Mouse (Mus musculus) neural tube, embryonic 14.5 days (tissue): Measurements from ENCODE around the gene Nlrx1. TPM values are rescaled to one million over a fixed set of nuclear protein-coding genes. Genes with fewer than 3 reads are reported as not detected.

Source experiments
- ATAC-seq: fragments of 200-750 bp; cut with Nextera tagmentation; 2 replicates; pipeline ENCODE4 v1.8.0; 2017; ENCODE audit warnings: low read depth, mild to moderate bottlenecking, moderate TSS enrichment, moderate library complexity
- H3K27ac ChIP-seq: fragments of 300-500 bp; sonication (generic); 2 replicates; pipeline ENCODE4 v1.5.1; 2014; ENCODE audit warnings: low read depth, mild to moderate bottlenecking, control low read depth, low read length, moderate library complexity, mixed read lengths
- H3K27me3 ChIP-seq: fragments of 300-500 bp; sonication (generic); 2 replicates; pipeline ENCODE4 v1.6.1; 2014; ENCODE audit warnings: low read length; ENCODE audit not compliant: control insufficient read depth, insufficient read depth
- H3K36me3 ChIP-seq: fragments of 300-500 bp; sonication (generic); 2 replicates; pipeline ENCODE4 v1.6.1; 2014; ENCODE audit warnings: low read length, mixed read lengths; ENCODE audit not compliant: control insufficient read depth, insufficient read depth
- H3K4me1 ChIP-seq: fragments of 300-500 bp; sonication (generic); 2 replicates; pipeline ENCODE4 v1.6.1; 2014; ENCODE audit warnings: low read length; ENCODE audit not compliant: control insufficient read depth, insufficient read depth
- H3K4me2 ChIP-seq: fragments of 300-500 bp; sonication (generic); 2 replicates; pipeline ENCODE4 v1.6.1; 2014; ENCODE audit warnings: mild to moderate bottlenecking, low read depth, low read length, control low read depth
- H3K4me3 ChIP-seq: fragments of 300-500 bp; sonication (generic); 2 replicates; pipeline ENCODE4 v1.5.1; 2014; ENCODE audit warnings: low read depth, low read length, control low read depth, mixed read lengths
- H3K9ac ChIP-seq: fragments of 300-500 bp; sonication (generic); replicated peaks from 2 replicates; pipeline ENCODE4 v1.6.1; 2014; ENCODE audit warnings: low read depth, mild to moderate bottlenecking, control low read depth, low read length, mixed read lengths
- H3K9me3 ChIP-seq: fragments of 300-500 bp; sonication (generic); 2 replicates; pipeline ENCODE4 v1.6.1; 2016; ENCODE audit warnings: low read length; ENCODE audit not compliant: control insufficient read depth
- WGBS: fragments of 180-500 bp; shearing (Covaris S2); extraction: QIAGEN DNeasy Blood & Tissue Kit; methylation state at CpG from one replicate; pipeline ENCODE4 v1.1.7; 2014; 5-methylcytosine and 5-hydroxymethylcytosine counted together
- polyA plus RNA-seq: library from polyadenylated mRNA; unstranded; fragments of >200 nt; fragmentation: Nextera tagmentation; extraction: Ambion mirVana; gene quantifications from 2 replicates; pipeline ENCODE4 v1.2.1, GENCODE M21; 2014

Nlrx1 gene
- polyA plus RNA-seq, 1 experiment from 2014 or later, result 3.7 TPM

DNA sequence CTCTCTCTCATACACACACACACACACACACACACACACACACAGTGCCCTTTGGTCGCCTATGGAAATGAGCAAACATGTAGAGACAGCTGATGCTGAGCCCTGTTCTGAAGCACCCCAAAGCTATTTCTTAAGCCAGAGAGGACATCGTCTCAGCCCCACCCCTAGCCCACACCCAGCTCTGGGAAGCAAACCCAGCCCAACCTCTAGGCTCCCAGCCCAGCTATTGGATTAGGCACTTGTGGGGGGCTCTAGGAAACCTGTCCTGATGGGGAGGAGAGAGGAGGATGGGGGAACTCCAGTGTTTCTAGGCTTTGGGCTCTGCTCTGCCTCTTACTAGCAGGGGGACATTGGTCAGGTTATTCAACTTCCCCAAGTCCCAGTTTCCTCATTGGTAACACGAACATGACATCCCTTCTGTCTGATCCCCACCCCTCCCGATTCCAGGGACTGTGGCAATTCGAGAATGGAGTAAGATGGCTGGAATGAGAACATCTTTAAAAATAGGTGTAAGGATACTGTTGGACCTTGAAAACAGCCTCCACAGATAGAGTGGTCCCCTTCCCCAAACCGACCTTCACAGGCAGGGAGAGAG lies 18.0 kb upstream of the Nlrx1 start:
- H3K27ac ChIP-seq, result no peak overlapping the region
- peak overlapping the region; percentile 95 for H3K4me2 ChIP-seq
- H3K9me3 ChIP-seq, result no peaks in the 10 kb centered on the region
- H3K27me3 ChIP-seq, result no peaks in the 10 kb centered on the region
- peaks cover 19% of the 10 kb centered on the region for H3K4me1 ChIP-seq
- no peak overlapping the region; the same call in 1 of the 2 replicates for H3K9ac ChIP-seq
- no peak for ATAC-seq
- WGBS, result 19% methylated on average over 6 of the region's 6 CpGs
- H3K36me3 ChIP-seq, result peaks cover 8% of the 10 kb centered on the region; the same call in 1 of the 2 replicates
- H3K4me3 ChIP-seq, result peak overlapping the region; percentile 22

DNA sequence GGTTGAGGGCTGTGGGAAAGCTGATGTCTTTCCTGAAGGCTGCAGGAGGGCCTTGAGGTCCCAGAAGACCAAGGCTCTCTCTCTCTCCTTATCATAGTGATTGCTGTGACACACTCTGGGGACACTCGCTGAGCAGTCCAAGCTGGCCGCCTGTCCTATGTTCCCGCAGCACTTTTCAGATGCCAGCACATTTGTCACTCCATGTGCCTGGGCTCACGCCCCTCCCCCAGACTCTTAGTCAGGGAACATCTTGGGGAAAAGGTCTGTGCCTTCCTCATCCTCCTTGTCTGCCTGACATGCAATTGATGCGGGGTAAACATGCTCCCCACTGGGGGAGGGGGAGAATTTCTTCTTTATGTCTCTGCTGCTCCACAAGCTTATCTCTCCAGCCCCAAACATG lies 14.8 kb upstream of the Nlrx1 start:
- WGBS, result 62% methylated on average over 5 of the region's 5 CpGs
- Histone ChIP-seq H3K4me3 (no peak overlapping the region), H3K27me3 (no peaks in the 10 kb centered on the region), H3K9ac (no peak overlapping the region), H3K4me2 (no peak overlapping the region), H3K4me1 (peaks cover 7% of the 10 kb centered on the region), H3K9me3 (no peaks in the 10 kb centered on the region), H3K36me3 (peaks cover 17% of the 10 kb centered on the region), H3K27ac (no peak overlapping the region)
- ATAC-seq, result no peak

DNA sequence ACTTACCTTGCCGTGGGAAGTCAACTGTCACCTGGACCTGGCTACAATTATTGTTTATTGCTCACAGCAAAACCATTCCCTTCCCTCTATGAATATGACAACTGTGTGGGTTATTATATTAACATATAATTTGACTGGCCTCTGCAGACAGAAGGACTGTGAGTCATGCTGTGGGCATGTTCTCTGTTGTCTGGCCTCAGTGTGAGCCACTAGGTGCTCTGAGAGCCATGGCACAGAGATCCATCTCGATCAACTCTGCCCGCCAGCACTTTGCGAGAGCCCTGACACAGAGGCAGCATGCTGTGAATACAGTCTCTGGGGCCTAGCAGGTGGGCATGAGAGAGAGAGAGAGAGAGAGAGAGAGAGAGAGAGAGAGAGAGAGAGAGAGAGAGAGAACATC lies 1.6 kb upstream of the Nlrx1 start:
- ATAC-seq, result no peak
- Histone ChIP-seq H3K4me3 (no peak overlapping the region), H3K9ac (no peak overlapping the region), H3K36me3 (0 out of 2 replicates have a peak, but pooled peaks cover 6% of the 10 kb centered on the region), H3K9me3 (no peaks in the 10 kb centered on the region), H3K4me1 (peaks cover 4% of the 10 kb centered on the region; the same call in 1 of the 2 replicates), H3K4me2 (no peak overlapping the region), H3K27me3 (no peaks in the 10 kb centered on the region), H3K27ac (no peak overlapping the region)
- 86% methylated on average over 4 of the region's 4 CpGs for WGBS

DNA sequence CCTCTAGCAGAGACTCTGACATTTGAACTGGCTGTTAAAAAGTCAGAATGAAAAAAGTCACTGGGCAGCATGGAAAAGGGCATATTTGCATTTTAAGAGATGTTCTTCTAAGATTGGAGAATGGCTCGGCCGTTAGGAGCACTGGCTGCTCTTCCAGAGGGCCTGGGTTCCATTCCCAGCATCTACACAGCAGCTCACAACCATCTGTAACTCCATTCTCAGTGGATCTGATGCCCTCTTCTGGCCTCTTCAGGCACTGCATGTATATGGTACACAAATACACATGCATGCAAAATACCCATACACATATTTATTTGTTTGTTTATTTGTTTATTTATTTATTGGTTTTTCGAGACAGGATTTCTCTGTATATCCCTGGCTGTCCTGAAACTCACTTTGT lies 678 bp upstream of the Nlrx1 start:
- H3K4me1 ChIP-seq, result peaks cover 4% of the 10 kb centered on the region; the same call in 1 of the 2 replicates
- no peaks in the 10 kb centered on the region for H3K27me3 ChIP-seq
- no peak overlapping the region for H3K4me2 ChIP-seq
- H3K9me3 ChIP-seq, result no peaks in the 10 kb centered on the region
- no peak overlapping the region for H3K27ac ChIP-seq
- no peak for ATAC-seq
- WGBS, result 86% methylated on average over 3 of the region's 3 CpGs
- H3K4me3 ChIP-seq, result no peak overlapping the region
- H3K9ac ChIP-seq, result no peak overlapping the region
- H3K36me3 ChIP-seq, result 0 out of 2 replicates have a peak, but pooled peaks cover 6% of the 10 kb centered on the region

DNA sequence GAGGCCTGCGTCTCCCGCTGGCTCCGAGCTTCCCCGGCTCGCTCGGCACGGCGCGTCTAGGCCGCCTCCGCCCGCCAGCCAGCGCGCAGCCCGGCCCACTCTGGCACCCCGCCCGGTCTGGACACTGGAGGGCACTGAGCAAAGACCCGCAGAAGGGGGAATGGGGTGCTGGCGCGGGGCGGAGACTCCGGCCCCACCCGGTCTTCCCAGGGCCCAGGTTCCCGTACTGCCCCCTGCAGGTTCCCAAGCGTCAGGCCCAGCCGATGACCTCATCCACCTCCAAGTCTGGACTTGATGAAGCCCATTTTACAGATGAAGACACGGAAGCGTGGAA lies 405 bp downstream of the Nlrx1 start:
- Histone ChIP-seq H3K27me3 (no peaks in the 10 kb centered on the region), H3K9me3 (no peaks in the 10 kb centered on the region), H3K9ac (peak overlapping the region; percentile 61), H3K27ac (peak overlapping the region; percentile 70), H3K4me1 (peaks cover 4% of the 10 kb centered on the region; the same call in 1 of the 2 replicates), H3K36me3 (0 out of 2 replicates have a peak, but pooled peaks cover under 1% of the 10 kb centered on the region), H3K4me3 (peak overlapping the region; percentile 26), H3K4me2 (peak overlapping the region; percentile 52)
- WGBS, result 5% methylated on average over 28 of the region's 28 CpGs
- peak; percentile 85 for ATAC-seq

DNA sequence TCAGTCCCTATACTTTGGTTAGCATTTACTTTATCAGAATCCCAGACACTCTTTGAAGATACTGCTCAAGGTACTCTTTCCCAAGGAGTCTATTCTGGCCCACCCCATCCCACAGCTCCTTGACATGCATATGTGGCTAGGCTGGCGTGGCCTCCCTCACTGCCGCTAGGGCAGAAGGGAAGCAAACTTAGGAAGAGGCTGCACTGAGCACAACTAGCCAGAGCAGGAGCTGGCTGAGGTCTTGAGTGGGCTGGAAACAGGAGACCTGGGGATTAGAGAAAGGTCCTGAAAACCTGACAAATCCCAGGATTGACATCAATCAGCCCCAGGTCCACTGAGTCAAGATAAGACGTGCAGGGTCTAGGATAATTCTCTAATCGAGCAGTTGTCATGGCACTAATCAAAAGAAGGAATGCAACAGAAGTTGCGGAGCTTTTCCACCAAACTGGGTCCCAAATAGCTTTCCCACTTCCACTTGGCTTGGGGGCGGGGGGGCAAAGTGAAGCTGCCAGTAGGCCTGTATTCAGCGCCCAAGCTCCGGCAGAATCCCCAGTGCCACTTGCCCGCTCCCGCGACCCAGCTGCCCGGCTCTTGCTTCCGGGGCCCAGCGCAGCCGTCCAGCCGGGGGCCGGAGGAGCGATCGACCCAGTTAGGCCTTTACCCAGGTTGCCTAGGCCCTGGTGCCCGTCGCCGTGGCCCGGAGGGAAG lies 926 bp downstream of the Nlrx1 start:
- H3K9ac ChIP-seq, result peak overlapping the region; percentile 61
- H3K27me3 ChIP-seq, result no peaks in the 10 kb centered on the region
- 11% methylated on average over 23 of the region's 23 CpGs for WGBS
- peak overlapping the region; percentile 70 for H3K27ac ChIP-seq
- H3K9me3 ChIP-seq, result no peaks in the 10 kb centered on the region
- H3K4me2 ChIP-seq, result peak overlapping the region; percentile 52
- no peaks in the 10 kb centered on the region for H3K36me3 ChIP-seq
- ATAC-seq, result no peak
- peaks cover 4% of the 10 kb centered on the region; the same call in 1 of the 2 replicates for H3K4me1 ChIP-seq
- H3K4me3 ChIP-seq, result peak overlapping the region; percentile 26

DNA sequence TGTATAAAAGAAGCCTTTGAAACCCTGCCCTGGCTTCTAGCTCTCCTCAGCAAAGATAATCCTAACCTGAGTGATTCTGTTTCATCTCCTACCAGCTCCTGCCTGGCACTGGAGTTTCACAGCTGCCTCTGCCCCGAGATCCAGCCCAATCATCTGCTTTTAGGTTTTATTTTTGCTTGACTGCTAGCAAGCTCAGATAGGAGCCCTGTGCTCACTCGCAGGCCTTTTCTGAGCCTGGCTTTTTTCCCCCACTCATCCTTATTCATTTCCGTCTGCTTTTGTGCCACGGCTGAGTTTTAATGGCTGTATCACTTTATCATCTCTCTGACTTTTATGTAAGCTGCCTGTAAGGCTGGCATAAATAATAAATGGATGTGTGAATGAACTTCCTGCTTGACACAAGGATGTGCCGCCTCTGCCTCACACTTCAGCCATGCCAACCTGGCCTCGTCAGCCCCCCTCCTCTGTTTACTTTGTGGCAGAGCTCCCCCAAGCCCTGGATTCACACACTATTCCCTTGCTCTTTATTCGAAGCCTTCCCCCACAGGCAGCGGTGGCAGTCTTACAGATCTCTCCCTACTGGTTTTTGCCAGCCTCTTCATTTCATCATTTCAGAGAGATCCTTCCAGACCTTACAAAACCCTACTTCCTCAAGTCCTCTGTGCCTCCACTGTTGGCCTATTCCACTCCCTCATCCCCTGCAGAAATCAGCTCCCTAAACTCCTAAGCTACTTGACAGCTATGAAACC lies 1.7 kb downstream of the Nlrx1 start:
- Histone ChIP-seq H3K36me3 (no peaks in the 10 kb centered on the region), H3K9me3 (no peaks in the 10 kb centered on the region), H3K4me1 (peaks cover 4% of the 10 kb centered on the region; the same call in 1 of the 2 replicates), H3K27me3 (no peaks in the 10 kb centered on the region), H3K4me3 (no peak overlapping the region), H3K27ac (peak overlapping the region; percentile 62; the same call in 1 of the 2 replicates), H3K4me2 (no peak overlapping the region), H3K9ac (no peak overlapping the region)
- WGBS, result 48% methylated on average over 8 of the region's 8 CpGs
- ATAC-seq, result no peak

DNA sequence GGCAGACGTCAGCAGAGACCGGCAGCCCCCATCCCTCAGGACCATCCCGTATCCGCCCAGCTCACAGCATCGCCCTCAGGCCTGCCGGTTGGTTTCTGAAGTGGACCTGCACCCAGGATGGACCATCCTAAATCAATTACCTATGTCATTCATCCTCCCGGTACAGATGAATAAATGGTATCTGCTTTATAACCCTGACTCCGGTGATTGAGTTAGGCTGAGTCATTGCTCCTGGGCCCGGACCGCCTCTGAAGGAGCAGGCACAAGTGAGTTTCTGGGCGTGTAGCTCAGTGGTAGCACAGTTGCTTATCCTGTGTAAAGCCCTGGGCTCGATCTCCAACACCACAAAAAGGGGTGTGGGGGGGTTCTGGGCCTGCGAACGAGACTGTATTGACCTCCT lies 7.0 kb downstream of the Nlrx1 start:
- Histone ChIP-seq H3K4me3 (no peak overlapping the region), H3K27me3 (no peaks in the 10 kb centered on the region), H3K4me2 (no peak overlapping the region), H3K9ac (no peak overlapping the region), H3K27ac (no peak overlapping the region), H3K4me1 (no peaks in the 10 kb centered on the region), H3K9me3 (no peaks in the 10 kb centered on the region), H3K36me3 (no peaks in the 10 kb centered on the region)
- 75% methylated on average over 14 of the region's 14 CpGs for WGBS
- no peak for ATAC-seq

DNA sequence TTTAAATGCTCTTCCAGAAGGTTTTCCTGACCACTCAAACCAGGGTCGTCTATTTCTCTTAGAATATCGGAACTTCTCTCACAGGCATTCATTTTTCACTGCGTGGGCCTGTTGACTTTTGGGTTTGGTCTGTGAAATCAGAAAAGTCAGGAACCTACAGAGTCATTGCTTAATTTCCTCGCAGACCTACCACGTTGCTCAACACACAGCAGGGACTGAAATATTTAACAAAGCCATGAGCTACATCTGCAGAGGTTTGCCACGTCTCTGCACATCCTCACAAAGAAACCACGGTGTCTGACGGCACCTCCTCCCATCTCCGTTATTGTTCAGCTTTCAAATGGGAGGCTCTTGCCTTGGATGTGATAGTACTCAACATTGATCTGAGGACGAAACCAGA lies 9.4 kb downstream of the Nlrx1 start:
- ATAC-seq, result no peak
- H3K4me1 ChIP-seq, result peaks cover 13% of the 10 kb centered on the region
- no peak overlapping the region for H3K9ac ChIP-seq
- no peak overlapping the region for H3K4me3 ChIP-seq
- H3K9me3 ChIP-seq, result no peaks in the 10 kb centered on the region
- no peaks in the 10 kb centered on the region for H3K36me3 ChIP-seq
- 78% methylated on average over 10 of the region's 10 CpGs for WGBS
- no peaks in the 10 kb centered on the region for H3K27me3 ChIP-seq
- H3K4me2 ChIP-seq, result no peak overlapping the region
- H3K27ac ChIP-seq, result no peak overlapping the region
